Mouse (Mus musculus) pancreas, adult 10 weeks (tissue): ENCODE measurements around the gene Cops3. TPM values are rescaled to one million over a fixed set of nuclear protein-coding genes. Genes with fewer than 3 reads are reported as not detected.

Experiments used
- polyA plus RNA-seq: library from polyadenylated mRNA; stranded (reverse); fragments of 350-450 nt; fragmentation: Illumina TruSeq; extraction: RNeasy Lipid Tissue Mini Kit (QIAGEN cat#74804); gene quantifications from one replicate; pipeline ENCODE4 v1.2.3, GENCODE M21; 2015; ENCODE audit warnings: low read depth, low replicate concordance; ENCODE audit not compliant: insufficient read depth

Gene Cops3
- polyA plus RNA-seq, result 30.3 TPM

DNA sequence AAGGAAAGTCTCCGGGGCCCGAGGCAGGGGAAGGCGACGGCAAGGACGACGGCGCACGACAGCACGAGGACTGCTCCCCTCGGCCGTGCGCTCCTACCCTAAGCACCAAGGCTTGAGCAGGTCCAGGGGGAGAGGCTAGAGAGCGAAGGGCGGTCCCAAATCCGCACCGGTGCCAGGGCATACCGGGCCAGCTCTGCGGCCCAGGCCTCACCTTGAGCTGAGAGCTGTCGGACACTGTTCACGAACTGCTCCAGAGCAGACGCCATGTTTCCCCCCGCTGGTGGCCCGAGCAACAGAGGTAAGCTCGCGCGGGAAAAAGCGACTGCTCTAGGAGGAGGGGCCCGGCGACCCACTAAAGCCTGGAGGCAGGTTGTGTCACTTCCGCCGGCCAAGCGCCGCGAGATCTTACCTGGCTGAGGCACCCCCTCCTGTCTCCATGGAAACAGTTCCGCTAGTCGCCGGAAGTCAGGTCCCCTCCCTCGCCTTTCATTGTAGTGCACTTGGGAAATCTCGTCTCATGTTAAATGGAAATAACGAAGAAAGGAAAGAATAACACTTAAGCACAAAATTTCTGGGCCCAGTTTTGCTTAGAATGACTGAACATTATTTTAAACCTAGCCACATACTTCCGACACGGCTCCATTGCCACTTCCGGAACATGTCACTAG is at the start of gene Cops3:
TSS of gene Cops3 (minus strand) at position 380 of the 668 bp plus-strand sequence.

DNA sequence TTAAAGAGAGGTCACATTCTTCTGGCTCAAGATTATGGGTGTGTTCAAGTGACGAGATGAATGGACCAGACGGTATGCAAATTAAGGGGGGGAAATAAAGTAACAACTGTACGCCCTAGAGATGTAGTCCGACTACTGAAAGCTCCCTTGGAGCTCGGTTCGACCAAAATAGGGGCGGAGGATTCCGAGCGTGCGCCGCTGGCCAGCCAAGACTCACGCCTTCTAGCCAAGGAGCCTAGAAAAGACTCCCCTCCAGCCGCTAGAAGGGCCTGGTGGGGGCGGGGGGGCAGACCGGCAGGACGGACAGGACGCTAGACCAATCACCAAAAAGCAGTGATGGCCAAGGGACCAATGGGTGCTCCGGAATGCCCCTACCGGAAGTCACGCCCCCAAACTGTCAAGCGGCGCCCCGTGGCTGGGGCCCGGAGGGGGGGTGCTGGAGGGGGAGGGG is 605 bp downstream of the Cops3 start, which contains the start of gene Nt5m:
TSS of gene Nt5m (plus strand) at position 440 of the 451 bp plus-strand sequence.

DNA sequence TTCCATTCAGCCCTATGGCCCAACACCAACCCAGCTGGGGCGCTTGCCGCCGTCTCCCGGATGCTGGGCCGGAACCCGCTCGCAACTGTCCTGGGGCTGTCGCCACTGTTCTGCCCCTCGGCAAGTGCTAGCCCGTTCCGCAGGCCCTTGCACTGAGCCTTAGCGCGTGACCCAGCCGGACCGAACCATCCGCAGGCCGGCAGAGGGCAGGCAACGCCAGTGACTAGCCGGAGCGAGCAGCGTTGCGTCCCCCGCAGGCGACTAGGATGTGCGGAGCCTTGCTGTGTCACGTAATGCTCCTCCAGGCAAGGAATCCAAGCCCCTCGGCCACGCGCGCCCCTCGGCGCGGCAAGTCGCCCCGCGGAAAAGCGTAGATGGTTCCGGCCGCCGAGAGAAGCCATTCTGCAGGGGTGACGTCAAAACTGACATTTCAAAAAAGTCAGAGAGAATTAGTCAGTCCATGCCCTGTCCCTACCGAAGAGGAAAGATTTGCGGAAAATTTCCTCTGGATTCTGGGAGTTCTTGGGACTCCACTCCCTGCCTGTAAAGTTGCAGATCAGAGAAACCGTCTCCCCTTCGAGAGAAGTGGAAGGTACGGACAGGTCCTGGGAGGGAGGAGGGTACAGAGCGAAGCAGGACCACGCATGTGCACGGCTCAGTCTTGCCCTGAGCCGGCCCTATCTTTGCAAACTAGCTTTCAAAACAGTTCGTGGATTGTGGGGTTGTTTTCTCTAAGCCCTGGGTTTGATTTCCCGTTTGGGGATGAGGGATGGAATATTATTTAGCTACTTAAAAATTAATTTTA is 29.8 kb downstream of the Cops3 start, which contains the start of gene Flcn:
TSS of gene Flcn (minus strand) at position 347 of the 805 bp plus-strand sequence.

DNA sequence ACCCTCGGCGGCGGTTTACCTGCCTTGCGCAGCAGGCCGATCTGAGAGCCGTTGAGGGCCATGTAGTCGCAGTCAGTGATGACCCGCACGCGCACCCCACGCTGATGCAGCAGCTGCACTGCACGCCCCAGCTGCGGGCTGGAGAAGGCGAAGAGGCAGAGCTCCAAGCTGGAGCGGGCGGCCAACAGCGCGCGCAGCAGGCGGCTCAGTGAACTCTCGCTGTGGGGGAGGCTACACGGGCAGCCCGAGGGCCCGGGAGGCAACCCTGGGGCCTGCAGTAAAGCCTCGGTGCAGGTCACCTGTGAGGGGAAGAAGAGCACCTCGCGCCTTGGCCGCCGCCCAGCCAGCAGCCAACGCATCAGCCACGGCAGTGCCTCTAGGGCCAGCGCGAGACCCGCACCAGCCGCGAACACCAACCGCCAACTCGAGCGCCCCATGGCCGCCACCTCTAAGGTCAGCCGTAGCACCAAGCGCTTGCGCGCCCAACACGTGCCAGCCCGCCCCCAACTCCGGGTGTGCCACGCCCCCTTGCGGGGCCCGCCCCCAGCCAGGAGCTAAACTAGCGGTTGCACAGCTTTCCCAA is 52.3 kb downstream of the Cops3 start, which contains the start of gene Pld6:
TSS of gene Pld6 (minus strand) at position 447 of the 583 bp plus-strand sequence.

Other genes with a start within 250 kb of the Cops3 start
- gene Olfr223, start 246.5 kb downstream of the Cops3 start, polyA plus RNA-seq, result not detected
- gene Mprip, start 178.5 kb downstream of the Cops3 start, polyA plus RNA-seq, result 66.3 TPM
- gene Pld6, start 52.2 kb downstream of the Cops3 start, polyA plus RNA-seq, result not detected
- gene Flcn, start 29.8 kb downstream of the Cops3 start, polyA plus RNA-seq, result 16.8 TPM
- 7.4 TPM for gene Nt5m, start 391 bp downstream of the Cops3 start, polyA plus RNA-seq
- 3.5 TPM for gene Med9, start 108.4 kb upstream of the Cops3 start, polyA plus RNA-seq
- 2.4 TPM for gene Rasd1, start 125.1 kb upstream of the Cops3 start, polyA plus RNA-seq
- gene Pemt, start 206.7 kb upstream of the Cops3 start, polyA plus RNA-seq, result not detected